Mouse (Mus musculus): ENCODE data around the gene Olfr235. TPM values are rescaled to one million over a fixed set of nuclear protein-coding genes. Genes with fewer than 3 reads are reported as not detected.
"Not testable (repeated sequence)": the region's sequence is repeated elsewhere in the genome, so short reads cannot be mapped to it uniquely, and the experiment has no call there.

Gene Olfr235
- not detected in 2 replicates for polyA plus RNA-seq (2015; fragmentation: Nextera tagmentation; extraction: Ambion mirVana)

GRCm38 (mm10) chr19:12260732-12261131 is at the start of gene Olfr235:
TSS of gene Olfr235 (plus strand) at chr19:12261032.
- no peak within 1 kb of the TSS for H3K4me2 ChIP-seq (replicated peaks; ENCODE audit: low read depth)
- ATAC-seq (ENCODE audit: low FRiP score, low TSS enrichment) (no peak), DNase-seq (ENCODE audit: low spot score) (no peak)
- H3K4me1 ChIP-seq (replicated peaks; ENCODE audit: control insufficient read depth, insufficient read depth): no peaks in the 10 kb centered on the region
- no peak within 1 kb of the TSS for H3K9ac ChIP-seq (ENCODE audit: low read length)
- no peaks in the 10 kb centered on the region for H3K36me3 ChIP-seq (ENCODE audit: control insufficient read depth, insufficient read depth, low read length)
- TF ChIP-seq EP300 (optimal IDR thresholded peaks at IDR 0.05) (no peak), CTCF (IDR thresholded peaks at IDR 0.05; ENCODE audit: low read depth) (no peak)
- no peaks in the 10 kb centered on the region for H3K27me3 ChIP-seq (ENCODE audit: control insufficient read depth, insufficient read depth, low read length)
- no peak within 1 kb of the TSS for H3K27ac ChIP-seq (replicated peaks)
- H3K4me3 ChIP-seq (ENCODE audit: low read depth, low read length): no peak within 1 kb of the TSS
- H3K9me3 ChIP-seq (ENCODE audit: control insufficient read depth, low read length): no peaks in the 10 kb centered on the region
- 78% methylated on average over 1 of the region's 1 CpGs for WGBS

GRCm38 (mm10) chr19:12232496-12232895 is 28.3 kb upstream of the Olfr235 start, which contains the start of gene Olfr1432:
TSS of gene Olfr1432 (minus strand) at chr19:12232596.
- not testable (repeated sequence) for DNase-seq (ENCODE audit: low spot score); H3K27me3 ChIP-seq (ENCODE audit: control insufficient read depth, insufficient read depth, low read length); H3K9me3 ChIP-seq (ENCODE audit: control insufficient read depth, low read length); H3K27ac ChIP-seq (replicated peaks); H3K4me3 ChIP-seq (ENCODE audit: low read depth, low read length); H3K9ac ChIP-seq (ENCODE audit: low read length); H3K4me2 ChIP-seq (replicated peaks; ENCODE audit: low read depth); H3K36me3 ChIP-seq (ENCODE audit: control insufficient read depth, insufficient read depth, low read length); H3K4me1 ChIP-seq (replicated peaks; ENCODE audit: control insufficient read depth, insufficient read depth); ATAC-seq (ENCODE audit: low FRiP score, low TSS enrichment)

- Histone ChIP-seq H3K4me2 (replicated peaks; ENCODE audit: low read depth) (no peak within 1 kb of the TSS), H3K4me1 (replicated peaks; ENCODE audit: control insufficient read depth, insufficient read depth) (no peaks in the 10 kb centered on the region), H3K27ac (replicated peaks) (no peak within 1 kb of the TSS), H3K9ac (ENCODE audit: low read length) (no peak within 1 kb of the TSS), H3K36me3 (ENCODE audit: control insufficient read depth, insufficient read depth, low read length) (no peaks in the 10 kb centered on the region), H3K9me3 (ENCODE audit: control insufficient read depth, low read length) (no peaks in the 10 kb centered on the region), H3K27me3 (ENCODE audit: control insufficient read depth, insufficient read depth, low read length) (no peaks in the 10 kb centered on the region), H3K4me3 (ENCODE audit: low read depth, low read length) (no peak within 1 kb of the TSS)
- no peak for ATAC-seq (ENCODE audit: low FRiP score, low TSS enrichment)
- 92% methylated on average over 1 of the region's 1 CpGs for WGBS
- DNase-seq (ENCODE audit: low spot score): no peak
- TF ChIP-seq CTCF (IDR thresholded peaks at IDR 0.05; ENCODE audit: low read depth) (no peak), EP300 (optimal IDR thresholded peaks at IDR 0.05) (no peak)
Observed at GRCm38 (mm10) chr19:12241559-12241958, 19.3 kb upstream of the Olfr235 start, which contains the start of gene Olfr262. TSS of gene Olfr262 (minus strand) at chr19:12241659.

- H3K27ac ChIP-seq (replicated peaks): no peak within 1 kb of the TSS
- H3K27me3 ChIP-seq (ENCODE audit: control insufficient read depth, insufficient read depth, low read length): no peaks in the 10 kb centered on the region
- 78% methylated on average over 2 of the region's 2 CpGs for WGBS
- no peaks in the 10 kb centered on the region for H3K9me3 ChIP-seq (ENCODE audit: control insufficient read depth, low read length)
- no peaks in the 10 kb centered on the region for H3K36me3 ChIP-seq (ENCODE audit: control insufficient read depth, insufficient read depth, low read length)
- DNase-seq (ENCODE audit: low spot score): no peak
- H3K4me2 ChIP-seq (replicated peaks; ENCODE audit: low read depth): no peak within 1 kb of the TSS
- H3K4me3 ChIP-seq (ENCODE audit: low read depth, low read length): no peak within 1 kb of the TSS
- ATAC-seq (ENCODE audit: low FRiP score, low TSS enrichment): no peak
- TF ChIP-seq EP300 (optimal IDR thresholded peaks at IDR 0.05) (no peak), CTCF (IDR thresholded peaks at IDR 0.05; ENCODE audit: low read depth) (no peak)
- H3K9ac ChIP-seq (ENCODE audit: low read length): no peak within 1 kb of the TSS
- H3K4me1 ChIP-seq (replicated peaks; ENCODE audit: control insufficient read depth, insufficient read depth): no peaks in the 10 kb centered on the region
Observed at GRCm38 (mm10) chr19:12279554-12279953, 18.7 kb downstream of the Olfr235 start, which contains the start of gene Olfr1434. TSS of gene Olfr1434 (plus strand) at chr19:12279854.

- Histone ChIP-seq H3K36me3 (ENCODE audit: control insufficient read depth, insufficient read depth, low read length) (no peaks in the 10 kb centered on the region), H3K9me3 (ENCODE audit: control insufficient read depth, low read length) (no peaks in the 10 kb centered on the region), H3K4me3 (ENCODE audit: low read depth, low read length) (no peak overlapping the region), H3K4me2 (replicated peaks; ENCODE audit: low read depth) (no peak overlapping the region), H3K4me1 (replicated peaks; ENCODE audit: control insufficient read depth, insufficient read depth) (no peaks in the 10 kb centered on the region), H3K27ac (replicated peaks) (no peak overlapping the region), H3K27me3 (ENCODE audit: control insufficient read depth, insufficient read depth, low read length) (no peaks in the 10 kb centered on the region), H3K9ac (ENCODE audit: low read length) (no peak overlapping the region)
- ATAC-seq (ENCODE audit: low FRiP score, low TSS enrichment): no peak
- TF ChIP-seq EP300 (optimal IDR thresholded peaks at IDR 0.05) (no peak), CTCF (IDR thresholded peaks at IDR 0.05; ENCODE audit: low read depth) (no peak)
- no peak for DNase-seq (ENCODE audit: low spot score)
Observed at GRCm38 (mm10) chr19:12292979-12293378, 32.1 kb downstream of the Olfr235 start.

- not testable (repeated sequence) for ATAC-seq (ENCODE audit: low FRiP score, low TSS enrichment)
- WGBS: 72% methylated on average over 1 of the region's 1 CpGs
Observed at GRCm38 (mm10) chr19:12299030-12299429, 38.2 kb downstream of the Olfr235 start, which contains the start of gene Olfr1436. TSS of gene Olfr1436 (minus strand) at chr19:12299130.

More at GRCm38 (mm10) chr19:12299030-12299429, 38.2 kb downstream of the Olfr235 start, which contains the start of gene Olfr1436:
- H3K27ac ChIP-seq (replicated peaks); H3K4me2 ChIP-seq (replicated peaks; ENCODE audit: low read depth); H3K4me1 ChIP-seq (replicated peaks; ENCODE audit: control insufficient read depth, insufficient read depth); H3K36me3 ChIP-seq (ENCODE audit: control insufficient read depth, insufficient read depth, low read length); H3K9me3 ChIP-seq (ENCODE audit: control insufficient read depth, low read length); DNase-seq (ENCODE audit: low spot score); H3K4me3 ChIP-seq (ENCODE audit: low read depth, low read length); H3K27me3 ChIP-seq (ENCODE audit: control insufficient read depth, insufficient read depth, low read length); H3K9ac ChIP-seq (ENCODE audit: low read length): not testable (repeated sequence)

Other genes with a start within 250 kb of the Olfr235 start
- gene Olfr1423, start 219.7 kb upstream of the Olfr235 start, polyA plus RNA-seq (2015; fragmentation: Nextera tagmentation; extraction: Ambion mirVana): not detected in 2 replicates
- not detected in 2 replicates for gene Olfr1424, start 198.3 kb upstream of the Olfr235 start, polyA plus RNA-seq (2015; fragmentation: Nextera tagmentation; extraction: Ambion mirVana)
- gene Olfr1425, start 183.3 kb upstream of the Olfr235 start, polyA plus RNA-seq (2015; fragmentation: Nextera tagmentation; extraction: Ambion mirVana): not detected in 2 replicates
- gene Olfr1426, start 169.0 kb upstream of the Olfr235 start, polyA plus RNA-seq (2015; fragmentation: Nextera tagmentation; extraction: Ambion mirVana): not detected in 2 replicates
- not detected in 2 replicates for gene Olfr1427, start 157.7 kb upstream of the Olfr235 start, polyA plus RNA-seq (2015; fragmentation: Nextera tagmentation; extraction: Ambion mirVana)
- not detected in 2 replicates for gene Olfr1428, start 145.1 kb upstream of the Olfr235 start, polyA plus RNA-seq (2015; fragmentation: Nextera tagmentation; extraction: Ambion mirVana)
- not detected in 2 replicates for gene Olfr76, start 137.8 kb upstream of the Olfr235 start, polyA plus RNA-seq (2015; fragmentation: Nextera tagmentation; extraction: Ambion mirVana)
- not detected in 2 replicates for gene Olfr1555-ps1, start 90.9 kb upstream of the Olfr235 start, polyA plus RNA-seq (2015; fragmentation: Nextera tagmentation; extraction: Ambion mirVana)
- not detected in 2 replicates for gene Olfr1431, start 60.4 kb upstream of the Olfr235 start, polyA plus RNA-seq (2015; fragmentation: Nextera tagmentation; extraction: Ambion mirVana)
- gene Olfr1432, start 28.4 kb upstream of the Olfr235 start, polyA plus RNA-seq (2015; fragmentation: Nextera tagmentation; extraction: Ambion mirVana): not detected in 2 replicates
- gene Olfr262, start 19.4 kb upstream of the Olfr235 start, polyA plus RNA-seq (2015; fragmentation: Nextera tagmentation; extraction: Ambion mirVana): not detected in 2 replicates
- gene Olfr1434, start 18.8 kb downstream of the Olfr235 start, polyA plus RNA-seq (2015; fragmentation: Nextera tagmentation; extraction: Ambion mirVana): not detected in 2 replicates
- gene Olfr1436, start 38.1 kb downstream of the Olfr235 start, polyA plus RNA-seq (2015; fragmentation: Nextera tagmentation; extraction: Ambion mirVana): not detected in 2 replicates
- gene Olfr1437, start 64.1 kb downstream of the Olfr235 start, polyA plus RNA-seq (2015; fragmentation: Nextera tagmentation; extraction: Ambion mirVana): not detected in 2 replicates
- gene Olfr1438-ps1, start 74.9 kb downstream of the Olfr235 start, polyA plus RNA-seq (2015; fragmentation: Nextera tagmentation; extraction: Ambion mirVana): 0.04 TPM in 1 of 2 replicates, not detected in the other
- gene Olfr1440, start 126.2 kb downstream of the Olfr235 start, polyA plus RNA-seq (2015; fragmentation: Nextera tagmentation; extraction: Ambion mirVana): not detected in 2 replicates
- gene Olfr1441, start 156.4 kb downstream of the Olfr235 start, polyA plus RNA-seq (2015; fragmentation: Nextera tagmentation; extraction: Ambion mirVana): not detected in 2 replicates
- not detected in 2 replicates for gene Pfpl, start 166.9 kb downstream of the Olfr235 start, polyA plus RNA-seq (2015; fragmentation: Nextera tagmentation; extraction: Ambion mirVana)
- 0.71 and 0.84 TPM in 2 replicates for gene Mpeg1, start 199.7 kb downstream of the Olfr235 start, polyA plus RNA-seq (2015; fragmentation: Nextera tagmentation; extraction: Ambion mirVana)
- gene Dtx4, start 240.4 kb downstream of the Olfr235 start, polyA plus RNA-seq (2015; fragmentation: Nextera tagmentation; extraction: Ambion mirVana): 6.2 and 7.1 TPM in 2 replicates